8 mouse cellular contexts compared by ENCODE assay signal in the genomic region with DNA sequence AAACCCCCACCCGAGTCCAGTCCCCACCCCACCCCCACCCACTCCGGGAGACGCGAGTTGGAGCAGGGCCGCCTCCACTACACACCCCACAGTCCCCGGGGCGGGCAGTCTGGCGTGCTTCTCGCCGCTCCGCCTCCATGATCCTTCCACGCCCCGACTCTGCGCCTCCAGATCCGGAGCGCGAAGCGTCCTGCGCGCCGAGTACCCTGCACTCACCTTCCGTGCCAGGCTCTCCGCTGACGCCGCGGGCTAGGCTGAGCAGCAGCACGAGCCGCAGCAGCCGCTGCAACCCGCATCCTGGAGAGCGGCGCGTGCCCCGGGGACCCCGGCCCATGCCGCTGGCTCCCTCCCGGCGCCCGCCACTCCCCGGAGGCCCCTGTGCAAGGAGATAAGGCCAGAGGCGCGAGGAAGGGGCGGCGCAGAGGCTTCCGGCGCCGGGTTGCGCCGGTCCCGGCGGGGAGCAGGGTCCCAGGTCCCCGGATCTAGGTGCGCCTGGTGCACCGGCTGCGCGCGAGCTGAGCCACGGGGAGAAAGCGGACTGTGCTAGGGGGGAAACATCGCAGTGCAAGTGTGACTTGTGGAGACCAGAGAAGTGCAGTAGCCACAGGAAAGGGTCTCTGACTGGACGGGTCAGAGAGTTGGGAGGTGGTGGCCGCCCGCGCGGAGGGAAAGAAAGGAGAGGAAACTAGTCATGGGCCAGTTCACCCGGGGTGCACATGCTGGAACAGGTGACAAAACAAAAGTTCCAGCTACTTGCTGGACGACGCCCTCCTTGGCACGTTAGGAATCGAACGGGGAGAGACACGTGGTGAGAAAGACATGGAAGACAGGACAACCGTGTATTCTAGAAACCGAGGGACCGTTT. TPM values are rescaled to one million over a fixed set of nuclear protein-coding genes. Genes with fewer than 3 reads are reported as not detected.
DNase-seq lines count a peak whose midpoint lies in the region; ATAC-seq lines count a peak whose summit lies in the region.

TSS of gene Susd1 (minus strand) at position 644 of the 865 bp plus-strand sequence.

- ATAC-seq in inflammation-experienced regulatory T-cells, adult 6 months = peak; percentile 43
- peak; percentile 43 for ATAC-seq in megakaryocyte progenitor cell, adult 5-6 weeks (replicated peaks; ENCODE audit: poor library complexity)

- intact Hi-C loops in gastrocnemius, postnatal 36 days (cut with DNase I) = no loop called here
- intact Hi-C loops in left cerebral cortex, postnatal 25 days (cut with DNase I) = loop anchor here (2.0 kb wide), 1 partner anchor 49 kb away; no protein-coding TSS in a partner anchor

- peak; percentile 40 for DNase-seq in MN1 (ENCODE audit: low spot score)
- DNase-seq in embryo, embryonic 10 days (ENCODE audit: low spot score) = peak; percentile 71
- DNase-seq in gastrocnemius, postnatal 36 days = peak; percentile 20 to 31
- peak; percentile 50 to 63 for DNase-seq in left cerebral cortex, postnatal 25 days (ENCODE audit: low spot score in 2 of 2)
- peak; percentile 65 for DNase-seq in right cerebral cortex, postnatal 14 days
- peak; percentile 63 for DNase-seq in urinary bladder, postnatal 25 days (ENCODE audit: low spot score)

RNA-seq across cellular contexts. Expression of gene Susd1, which starts in this region (rescaled TPM):
- total RNA-seq in gastrocnemius, postnatal 36 days (2021) = under 1 TPM; 0.52 to 0.71 TPM
- polyA plus RNA-seq in inflammation-experienced regulatory T-cells, adult 6 months (2017; shearing (Covaris generic)) = 1 to 10 TPM in 1 of 3 experiments, under 1 TPM in 1, not detected in 1; 0.82 to 1.3 TPM
- total RNA-seq in left cerebral cortex, postnatal 25 days (2021) = 1 to 10 TPM; 7.0 to 9.1 TPM
- 46.3 and 54.3 TPM in 2 replicates for total RNA-seq in megakaryocyte progenitor cell, adult 5-6 weeks (2015)
- total RNA-seq in megakaryocyte progenitor cell, adult 5-6 weeks (2017) = 92.2 and 105 TPM in 2 replicates

Comparison
In these comparisons a context has a peak if more than half of its experiments do, and no peak if none do; other contexts are left out.
1. Peak in every context shown above with its lines: DNase-seq and ATAC-seq.
2. RNA of gene Susd1 (total RNA-seq): 46.3 to 105 TPM in megakaryocyte progenitor cell, adult 5-6 weeks; 7.0 to 9.1 TPM in left cerebral cortex, postnatal 25 days and 0.52 to 0.71 TPM in gastrocnemius, postnatal 36 days; every median in the first group is over 4 times any median in the second.
3. Peak in DNase-seq in gastrocnemius, postnatal 36 days; RNA of the gene not detected or under 1 TPM.